Mouse (Mus musculus) effector memory CD4-positive, alpha-beta T cell, adult 5 months (primary cell): ENCODE results near the gene Pclo. TPM values are rescaled to one million over a fixed set of nuclear protein-coding genes. Genes with fewer than 3 reads are reported as not detected.

Source experiments
- polyA plus RNA-seq: library from polyadenylated mRNA; unstranded; fragments of 100-300 nt; shearing (Covaris generic); gene quantifications from one replicate; pipeline ENCODE4 v1.2.1, GENCODE M21; 2017

The Pclo gene
- polyA plus RNA-seq: 0.04 TPM

DNA sequence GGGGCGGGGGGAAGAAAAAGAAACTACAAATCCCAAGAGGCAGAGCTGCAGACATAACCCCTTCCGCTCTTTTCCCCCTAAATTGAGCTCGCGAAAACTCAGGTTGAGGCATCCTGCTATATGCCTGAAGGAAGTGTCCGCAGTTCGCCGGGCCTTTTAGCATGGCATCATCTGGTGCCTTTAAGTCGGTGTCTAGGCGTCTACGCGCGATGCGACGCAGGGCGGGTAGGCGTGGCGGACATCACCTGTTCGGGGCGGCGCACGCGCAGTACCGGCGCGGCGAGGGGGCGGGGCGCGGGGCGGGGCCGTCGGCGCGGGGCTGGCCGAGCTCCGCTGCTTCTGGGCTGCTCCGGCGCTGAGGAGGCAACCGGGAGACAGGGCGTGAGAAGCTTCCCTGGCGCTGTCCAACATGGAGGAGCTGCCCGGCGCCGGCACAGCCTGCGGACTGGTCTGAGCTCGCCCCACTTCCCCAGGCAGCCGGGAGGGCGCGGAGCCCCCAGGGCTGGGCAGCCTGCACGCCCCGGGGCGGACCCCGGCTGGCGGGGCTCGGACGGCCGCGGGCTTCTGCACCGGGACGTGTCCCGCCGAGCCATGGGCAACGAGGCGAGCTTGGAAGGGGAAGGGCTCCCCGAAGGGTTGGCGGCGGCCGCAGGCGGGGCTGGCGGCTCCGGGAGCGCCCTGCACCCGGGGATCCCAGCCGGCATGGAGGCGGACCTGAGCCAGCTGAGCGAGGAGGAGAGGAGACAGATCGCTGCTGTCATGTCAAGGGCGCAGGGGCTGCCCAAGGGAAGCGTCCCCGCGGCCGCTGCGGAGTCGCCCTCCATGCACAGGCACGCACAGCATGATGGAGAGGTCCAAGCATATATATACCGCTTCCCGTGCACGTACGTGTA lies at the start of gene Pclo:
Pclo (plus strand) TSS at position 288 of the 893 bp plus-strand sequence.

